Mouse (Mus musculus): ENCODE data around the gene Dnmt3a. TPM values are rescaled to one million over a fixed set of nuclear protein-coding genes. Genes with fewer than 3 reads are reported as not detected.

Dnmt3a gene
- polyA plus RNA-seq, 1 experiment from 2014 or later = 124 TPM

DNA sequence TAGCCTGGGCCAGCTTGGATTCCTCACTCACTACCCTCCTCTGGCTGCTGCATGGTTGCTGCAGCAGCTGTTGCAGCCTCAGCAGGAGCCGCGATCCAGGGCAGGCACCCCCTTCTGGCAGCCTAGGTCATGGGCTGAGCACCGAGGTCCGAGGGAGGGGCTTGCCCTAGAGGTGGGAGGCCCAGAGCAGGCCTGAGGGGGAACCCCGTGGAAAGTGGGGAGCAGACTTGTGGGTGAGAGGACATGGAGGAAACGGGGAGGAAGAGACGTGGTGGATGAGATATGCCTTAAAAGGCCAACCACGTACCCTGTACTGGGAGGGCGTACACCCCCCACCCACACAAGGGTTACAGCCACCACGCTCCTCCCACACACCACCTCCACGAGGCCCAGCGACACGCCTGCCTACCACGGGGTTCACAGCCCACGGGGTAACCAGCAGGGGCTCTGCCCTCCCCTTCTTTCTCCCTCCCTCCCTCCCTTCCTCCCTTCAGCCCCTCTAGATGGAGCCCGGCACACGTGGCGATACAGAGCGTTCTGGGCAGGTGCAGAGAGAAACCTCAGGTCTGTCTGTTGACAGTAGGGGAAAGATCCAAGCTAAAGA is 65.2 kb downstream of the Dnmt3a start:
- 14% methylated on average over 19 of the region's 19 CpGs for WGBS
- peaks cover 73% of the 10 kb centered on the region for H3K4me1 ChIP-seq
- no peak overlapping the region for H3K4me3 ChIP-seq (replicated peaks)
- H3K36me3 ChIP-seq = peaks cover 73% of the 10 kb centered on the region
- H3K9ac ChIP-seq = no peak overlapping the region
- peak overlapping the region; percentile 34 for H3K27ac ChIP-seq
- H3K4me2 ChIP-seq = peak overlapping the region; percentile 14; the same call in 1 of the 2 replicates
- no peaks in the 10 kb centered on the region for H3K9me3 ChIP-seq (replicated peaks)
- ATAC-seq (replicated peaks; ENCODE audit: low FRiP score) = peak; percentile 55
- no peaks in the 10 kb centered on the region for H3K27me3 ChIP-seq

DNA sequence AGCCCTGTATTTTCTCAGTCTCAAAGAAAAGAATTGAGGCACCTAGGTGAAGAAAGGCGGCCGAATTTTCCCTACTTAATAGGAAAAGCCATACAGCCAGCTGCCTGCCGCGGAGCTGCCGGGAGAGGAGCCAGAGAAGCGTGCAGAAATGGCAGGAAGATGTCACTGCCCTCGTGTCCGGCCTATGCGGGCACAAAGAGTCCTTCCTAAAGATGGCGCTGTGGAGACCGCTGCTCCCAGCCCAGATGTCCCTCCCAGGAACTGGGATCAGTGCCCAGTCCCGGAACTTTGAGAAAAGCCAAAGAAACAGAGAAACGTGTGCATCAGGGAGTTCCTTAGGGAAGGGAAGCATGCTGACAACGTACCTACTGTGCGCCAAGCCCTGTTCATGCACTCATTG is 65.8 kb downstream of the Dnmt3a start:
- Histone ChIP-seq H3K27ac (peak overlapping the region; percentile 34), H3K27me3 (no peaks in the 10 kb centered on the region), H3K36me3 (peaks cover 73% of the 10 kb centered on the region), H3K9me3 (replicated peaks) (no peaks in the 10 kb centered on the region), H3K4me3 (replicated peaks) (no peak overlapping the region), H3K4me2 (0 out of 2 replicates have a peak overlapping the region, but pooled peaks have one; percentile 14), H3K4me1 (peaks cover 69% of the 10 kb centered on the region), H3K9ac (no peak overlapping the region)
- ATAC-seq (replicated peaks; ENCODE audit: low FRiP score) = peak; percentile 26
- WGBS = 33% methylated on average over 15 of the region's 15 CpGs

DNA sequence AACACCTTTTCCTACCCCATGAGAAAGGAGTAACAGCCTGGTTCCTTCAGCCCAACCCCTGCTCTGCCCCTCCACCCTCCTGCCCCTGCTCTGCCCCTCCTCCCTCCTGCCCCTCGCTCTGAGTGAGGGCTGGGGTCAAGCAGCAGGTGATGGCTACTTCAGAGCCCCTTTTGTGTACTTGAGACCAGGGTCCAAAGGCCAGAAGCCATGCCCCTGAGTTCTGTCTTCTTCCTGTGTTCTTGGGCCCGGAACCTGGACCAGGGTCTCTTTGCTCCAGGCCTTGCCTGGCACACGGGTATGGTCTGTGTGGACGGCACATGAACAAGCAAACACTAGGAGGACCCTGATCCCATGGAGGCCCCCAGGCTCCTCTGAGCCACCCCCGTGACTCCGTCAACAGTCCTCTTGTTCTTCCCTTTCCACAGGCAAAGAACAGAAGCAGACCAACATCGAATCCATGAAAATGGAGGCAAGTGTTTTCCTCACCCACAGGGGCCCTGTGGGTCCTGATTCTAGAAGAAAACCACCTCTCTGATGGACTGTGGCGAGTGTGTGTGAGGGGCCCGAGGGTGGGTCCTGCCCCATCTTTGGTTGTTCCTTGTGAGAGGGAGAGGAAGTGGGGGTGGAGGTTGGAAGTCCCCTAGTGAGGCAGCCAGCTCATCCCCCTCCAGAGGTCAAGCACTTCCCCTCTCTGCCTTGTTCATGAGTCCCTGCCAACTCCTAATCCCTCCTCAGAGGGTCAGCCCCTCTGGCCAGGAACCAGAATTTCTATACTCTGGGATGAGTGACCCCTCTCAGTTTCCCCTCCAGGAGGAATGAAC is 66.8 kb downstream of the Dnmt3a start:
- H3K9ac ChIP-seq = no peak overlapping the region
- 76% methylated on average over 9 of the region's 9 CpGs for WGBS
- no peak overlapping the region for H3K4me2 ChIP-seq
- H3K4me1 ChIP-seq = peaks cover 70% of the 10 kb centered on the region
- ATAC-seq (replicated peaks; ENCODE audit: low FRiP score) = no peak
- H3K27ac ChIP-seq = peak overlapping the region; percentile 34
- H3K36me3 ChIP-seq = peaks cover 77% of the 10 kb centered on the region
- no peaks in the 10 kb centered on the region for H3K9me3 ChIP-seq (replicated peaks)
- no peaks in the 10 kb centered on the region for H3K27me3 ChIP-seq
- no peak overlapping the region for H3K4me3 ChIP-seq (replicated peaks)

DNA sequence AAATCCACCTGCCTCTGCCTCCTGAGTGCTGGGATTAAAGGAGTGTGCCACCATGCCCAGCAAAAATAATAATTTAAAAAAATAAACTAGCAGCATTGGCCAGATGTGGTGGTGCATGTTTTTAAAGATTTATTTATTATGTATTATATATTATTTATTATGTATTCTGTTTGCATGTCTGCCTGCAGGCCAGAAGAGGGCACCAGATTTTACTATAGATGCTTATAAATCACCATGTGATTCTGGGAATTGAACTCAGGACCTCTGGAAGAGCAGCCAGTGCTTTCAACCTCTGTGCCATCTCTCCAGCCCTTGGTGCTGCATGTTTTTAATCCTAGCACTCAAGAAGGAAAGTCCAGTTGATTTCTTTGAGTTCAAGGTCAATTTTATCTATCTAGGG is 69.7 kb downstream of the Dnmt3a start:
- Histone ChIP-seq H3K27ac (no peak overlapping the region), H3K4me1 (peaks cover 48% of the 10 kb centered on the region), H3K36me3 (peaks cover 88% of the 10 kb centered on the region), H3K9ac (no peak overlapping the region), H3K4me2 (no peak overlapping the region), H3K4me3 (replicated peaks) (no peak overlapping the region), H3K27me3 (no peaks in the 10 kb centered on the region), H3K9me3 (replicated peaks) (no peaks in the 10 kb centered on the region)
- ATAC-seq (replicated peaks; ENCODE audit: low FRiP score) = no peak

DNA sequence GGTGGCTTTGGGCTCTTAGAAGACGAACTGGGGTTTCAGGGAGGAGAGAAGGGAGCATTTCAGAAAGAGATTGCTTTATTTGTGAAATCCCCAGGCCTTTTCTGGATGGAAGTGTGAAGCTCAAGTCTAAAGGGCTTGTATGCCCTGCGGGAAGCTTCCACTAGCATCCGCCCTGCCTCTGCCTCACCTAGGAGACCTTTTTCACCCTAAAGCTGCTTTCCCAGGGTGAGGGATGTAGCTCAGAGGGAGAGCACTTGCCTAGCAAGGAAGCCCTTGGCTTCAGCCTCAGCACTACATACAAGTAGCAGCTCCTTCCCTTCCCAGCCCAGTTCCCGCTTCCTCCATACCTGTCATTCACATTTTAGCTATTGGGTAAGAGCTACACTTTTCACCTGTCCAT is 71.6 kb downstream of the Dnmt3a start:
- Histone ChIP-seq H3K9me3 (replicated peaks) (no peaks in the 10 kb centered on the region), H3K4me1 (peaks cover 29% of the 10 kb centered on the region), H3K27ac (no peak overlapping the region), H3K27me3 (no peaks in the 10 kb centered on the region), H3K9ac (no peak overlapping the region), H3K4me2 (no peak overlapping the region), H3K36me3 (peaks cover 100% of the 10 kb centered on the region), H3K4me3 (replicated peaks) (no peak overlapping the region)
- WGBS = 82% methylated on average over 4 of the region's 4 CpGs
- ATAC-seq (replicated peaks; ENCODE audit: low FRiP score) = no peak

DNA sequence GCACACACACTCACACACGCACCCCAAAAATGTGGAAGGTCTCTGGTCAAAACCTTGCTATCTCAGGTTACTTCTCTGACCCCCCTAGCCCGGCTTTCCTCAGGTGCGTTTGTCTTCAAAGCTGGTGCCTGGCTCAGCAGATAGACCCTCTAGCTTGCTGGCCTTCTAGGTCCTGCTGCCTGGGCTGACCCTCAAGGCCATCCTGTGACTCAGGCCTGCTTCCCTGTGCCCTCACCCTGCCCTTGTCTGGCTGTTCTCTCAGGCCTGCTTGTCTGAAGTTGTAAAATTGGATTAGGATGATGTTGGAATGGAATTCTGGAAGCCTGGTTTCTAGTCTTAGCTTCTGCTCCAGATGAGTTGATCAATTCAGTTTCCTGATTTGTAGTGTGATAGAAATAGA is 75.7 kb downstream of the Dnmt3a start:
- Histone ChIP-seq H3K4me1 (peaks cover 39% of the 10 kb centered on the region), H3K27me3 (no peaks in the 10 kb centered on the region), H3K4me3 (replicated peaks) (no peak overlapping the region), H3K9ac (no peak overlapping the region), H3K9me3 (replicated peaks) (no peaks in the 10 kb centered on the region), H3K4me2 (no peak overlapping the region), H3K27ac (no peak overlapping the region), H3K36me3 (peaks cover 84% of the 10 kb centered on the region)
- no peak for ATAC-seq (replicated peaks; ENCODE audit: low FRiP score)
- WGBS = 84% methylated on average over 3 of the region's 3 CpGs

DNA sequence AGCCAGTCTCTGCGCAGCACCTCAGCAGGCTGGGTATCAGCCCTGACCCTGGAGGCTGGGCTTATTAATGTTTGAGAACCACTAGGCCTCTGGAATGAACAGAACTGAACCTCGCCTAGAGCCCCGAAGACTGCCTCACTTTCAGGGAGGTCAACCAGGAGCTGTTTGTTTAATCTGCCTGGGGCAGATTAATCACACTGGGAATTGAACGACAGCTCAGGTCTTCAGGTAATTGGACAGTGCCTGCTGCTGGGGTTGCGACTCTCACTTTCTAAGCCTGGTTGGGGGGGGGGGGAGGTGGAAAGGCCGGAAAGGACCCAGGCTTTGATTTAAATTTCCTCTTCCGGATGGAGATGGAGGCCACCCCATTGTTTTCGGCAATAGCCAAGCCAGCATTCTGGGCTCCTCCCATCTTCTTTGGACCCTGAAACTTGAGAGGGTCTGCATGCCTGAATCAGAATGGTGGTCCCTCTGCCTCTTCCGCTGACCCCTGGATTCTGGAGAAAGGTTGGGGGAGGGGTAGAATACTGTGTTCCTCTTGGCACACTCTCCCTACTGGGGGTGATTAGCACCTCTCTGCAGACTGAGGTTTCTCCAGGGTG is 79.2 kb downstream of the Dnmt3a start:
- Histone ChIP-seq H3K9ac (no peak overlapping the region), H3K36me3 (peaks cover 62% of the 10 kb centered on the region), H3K27me3 (no peaks in the 10 kb centered on the region), H3K4me3 (replicated peaks) (no peak overlapping the region), H3K4me2 (no peak overlapping the region), H3K4me1 (peaks cover 67% of the 10 kb centered on the region), H3K27ac (peak overlapping the region; percentile 63), H3K9me3 (replicated peaks) (no peaks in the 10 kb centered on the region)
- no peak for ATAC-seq (replicated peaks; ENCODE audit: low FRiP score)
- WGBS = 16% methylated on average over 9 of the region's 9 CpGs

DNA sequence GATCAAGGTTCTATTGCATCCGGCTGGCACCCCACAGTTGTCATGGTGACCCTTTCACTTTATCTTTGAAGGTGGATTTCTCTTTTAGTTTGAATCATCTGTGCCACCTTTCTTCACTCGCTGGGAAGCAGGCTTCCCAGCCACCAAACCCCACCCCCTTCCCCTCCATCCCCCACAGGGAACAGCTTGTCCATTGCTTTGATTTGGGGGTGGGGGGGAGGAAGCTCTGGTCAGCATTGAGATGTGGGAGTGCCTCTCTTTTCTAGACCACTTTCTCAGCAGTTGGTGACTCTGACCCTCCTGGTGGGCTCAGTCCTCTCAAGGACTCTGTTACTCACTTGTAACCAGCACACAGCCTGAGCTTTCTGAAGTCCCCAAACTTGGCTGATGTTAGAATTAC is 80.8 kb downstream of the Dnmt3a start:
- Histone ChIP-seq H3K27me3 (no peaks in the 10 kb centered on the region), H3K4me3 (replicated peaks) (no peak overlapping the region), H3K27ac (peak overlapping the region; percentile 84), H3K9me3 (replicated peaks) (no peaks in the 10 kb centered on the region), H3K36me3 (peaks cover 46% of the 10 kb centered on the region), H3K4me2 (no peak overlapping the region), H3K4me1 (peaks cover 81% of the 10 kb centered on the region), H3K9ac (no peak overlapping the region)
- 38% methylated on average over 2 of the region's 2 CpGs for WGBS
- ATAC-seq (replicated peaks; ENCODE audit: low FRiP score) = no peak

DNA sequence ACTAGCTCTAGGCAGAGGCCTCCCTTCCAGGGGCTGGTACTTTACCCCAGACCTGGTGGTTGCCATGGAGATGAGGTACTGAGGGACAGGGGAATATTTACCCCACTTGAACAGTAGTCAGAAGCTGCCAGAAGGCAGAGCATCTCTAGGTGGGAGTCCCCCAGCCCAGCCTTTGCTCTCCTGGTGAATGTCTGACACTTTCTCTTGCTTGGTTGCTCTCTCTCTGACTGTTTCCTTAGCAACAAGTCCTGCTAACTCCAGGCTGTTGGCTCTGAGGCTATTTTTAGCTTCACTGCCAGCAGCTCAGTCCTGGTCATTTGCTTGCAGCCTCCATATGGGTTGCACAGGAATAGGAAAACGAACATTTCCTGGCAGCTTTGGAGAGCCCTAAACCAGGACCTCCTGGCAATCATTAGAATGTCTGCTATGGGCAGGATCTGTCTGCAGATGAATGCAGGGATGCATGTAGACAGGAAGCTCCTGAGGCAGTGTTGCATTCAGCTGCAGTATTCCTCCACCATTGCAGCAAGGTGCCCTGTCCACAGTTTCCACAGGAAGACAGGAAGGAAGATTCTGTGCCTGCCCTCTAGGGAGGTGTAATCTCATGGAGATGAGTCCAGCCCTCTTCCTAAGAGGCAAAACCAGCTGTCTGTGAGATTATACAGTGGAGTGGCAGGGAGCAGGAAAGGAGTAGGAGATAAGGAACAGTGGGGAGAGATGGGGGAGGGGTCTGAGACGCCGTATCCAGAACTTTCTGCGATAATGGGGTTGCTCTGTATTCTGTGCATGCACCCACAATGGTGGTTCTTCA is 81.9 kb downstream of the Dnmt3a start:
- 27% methylated on average over 4 of the region's 4 CpGs for WGBS
- peak overlapping the region; percentile 84 for H3K27ac ChIP-seq
- H3K27me3 ChIP-seq = no peaks in the 10 kb centered on the region
- H3K4me2 ChIP-seq = peak overlapping the region; percentile 5; the same call in 1 of the 2 replicates
- H3K9me3 ChIP-seq (replicated peaks) = no peaks in the 10 kb centered on the region
- ATAC-seq (replicated peaks; ENCODE audit: low FRiP score) = peak; percentile 68
- H3K4me3 ChIP-seq (replicated peaks) = no peak overlapping the region
- H3K4me1 ChIP-seq = peaks cover 92% of the 10 kb centered on the region
- H3K9ac ChIP-seq = no peak overlapping the region
- H3K36me3 ChIP-seq = peaks cover 34% of the 10 kb centered on the region

DNA sequence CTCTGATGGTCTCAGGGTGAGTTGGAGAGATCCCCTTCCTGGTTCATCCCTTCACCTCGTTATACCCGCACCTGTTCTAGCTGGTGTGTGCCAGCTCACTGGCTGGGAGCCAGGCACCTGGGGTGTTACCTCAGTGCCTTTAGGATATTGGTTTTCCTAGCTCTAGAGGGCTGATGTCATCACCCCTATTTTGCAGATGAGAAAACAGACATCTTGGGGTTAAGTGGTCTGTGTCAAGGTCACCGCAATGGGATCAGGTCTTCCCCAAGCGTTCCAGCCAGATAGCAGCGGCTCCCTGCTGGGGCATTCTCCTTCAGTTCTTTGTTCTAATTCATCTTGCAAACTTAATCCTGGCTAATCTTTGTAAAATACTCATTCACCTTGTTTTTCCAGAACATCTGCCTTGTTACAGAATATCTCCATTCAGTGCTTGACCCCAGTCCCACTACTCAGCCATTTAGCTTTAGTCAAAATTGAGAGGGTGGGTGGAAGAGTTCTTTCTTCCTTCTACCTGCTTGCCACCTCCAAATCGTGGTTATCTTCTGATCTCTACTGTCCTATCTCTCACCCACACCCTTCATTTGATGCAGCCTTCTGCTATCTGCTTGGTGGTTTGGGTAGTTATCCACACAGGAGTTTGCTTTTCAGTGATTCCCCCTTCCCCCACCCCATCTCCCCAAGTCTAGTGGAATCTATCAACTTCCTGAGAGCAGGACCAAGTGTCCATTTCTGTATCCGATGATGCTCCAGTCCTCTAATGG is 84.2 kb downstream of the Dnmt3a start:
- Histone ChIP-seq H3K27me3 (no peaks in the 10 kb centered on the region), H3K36me3 (peaks cover 29% of the 10 kb centered on the region), H3K27ac (no peak overlapping the region), H3K4me3 (replicated peaks) (no peak overlapping the region), H3K9me3 (replicated peaks) (no peaks in the 10 kb centered on the region), H3K4me1 (peaks cover 93% of the 10 kb centered on the region), H3K4me2 (no peak overlapping the region), H3K9ac (no peak overlapping the region)
- no peak for ATAC-seq (replicated peaks; ENCODE audit: low FRiP score)
- 53% methylated on average over 7 of the region's 7 CpGs for WGBS

All from kidney, embryonic 15.5 days (tissue).